12 mouse cellular contexts compared by ENCODE assay signal in the genomic region with DNA sequence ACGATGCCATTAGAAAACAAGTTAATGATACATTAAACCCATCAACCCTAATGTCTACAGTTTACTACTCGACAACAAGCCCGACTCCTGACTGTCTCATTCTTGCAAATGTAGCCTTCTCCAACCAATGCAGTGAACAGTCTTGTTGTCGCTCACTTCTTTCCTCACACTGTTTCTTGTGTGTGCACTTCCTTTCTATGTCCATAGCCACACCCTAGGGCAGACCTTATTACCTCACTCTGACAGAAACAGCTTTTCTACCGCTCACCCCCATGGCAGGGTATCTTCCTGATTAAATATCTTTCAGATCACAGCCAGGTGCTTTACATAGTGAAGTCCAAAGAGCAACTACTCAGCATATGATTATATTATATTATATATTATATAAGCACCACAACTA. TPM values are rescaled to one million over a fixed set of nuclear protein-coding genes. Genes with fewer than 3 reads are reported as not detected.
DNase-seq lines count a peak whose midpoint lies in the region; ATAC-seq and TF ChIP-seq lines count a peak whose summit lies in the region.
"Had no signal": no experiment of that assay in that cellular context is flagged by ENCODE, and none has a peak within 500 bp of the region (broad histone marks: within the 10 kb centered on the region; RNA-seq: fewer than 3 reads in every experiment).

No protein-coding gene starts in this region.

- no peak overlapping the region for H3K4me2 ChIP-seq in hindbrain, embryonic 14.5 days (replicated peaks)
- no peak overlapping the region for H3K4me2 ChIP-seq in neural tube, embryonic 13.5 days
- peak overlapping the region; percentile 26; the same call in 1 of the 2 replicates for H3K4me2 ChIP-seq in stomach, postnatal 0 days (replicated peaks; ENCODE audit: low read depth)

- no peak for DNase-seq in hindbrain, embryonic 14.5 days (ENCODE audit: low spot score)
- no peak for DNase-seq in hindbrain, embryonic 10.5 days (ENCODE audit: low spot score)
- no peak for DNase-seq in neural tube, embryonic 10.5 days (ENCODE audit: extremely low spot score, low spot score)
- peak; percentile 34 for DNase-seq in stomach, postnatal 0 days (ENCODE audit: low spot score)
- no peak for DNase-seq in c-Kit-positive CD71-positive TER-119-positive erythroid progenitor cells, embryonic 14.5 days (ENCODE audit: low spot score)
- no peak for DNase-seq in ovary, postnatal 36 days (ENCODE audit: low spot score)
- DNase-seq: cerebellum, adult 11 months; gastrocnemius, postnatal 10 days had no signal

- 73% methylated on average over 5 of the region's 5 CpGs for WGBS in hindbrain, embryonic 14.5 days
- WGBS in hindbrain, embryonic 10.5 days, result 91% methylated on average over 5 of the region's 5 CpGs
- 47% methylated on average over 5 of the region's 5 CpGs for WGBS in neural tube, embryonic 13.5 days
- 62% methylated on average over 5 of the region's 5 CpGs for WGBS in stomach, postnatal 0 days

- H3K4me3 ChIP-seq in hindbrain, embryonic 14.5 days (replicated peaks; ENCODE audit: low read length), result no peak overlapping the region
- no peak overlapping the region for H3K4me3 ChIP-seq in hindbrain, embryonic 10.5 days
- H3K4me3 ChIP-seq in neural tube, embryonic 13.5 days, result no peak overlapping the region
- H3K4me3 ChIP-seq in stomach, postnatal 0 days (ENCODE audit: low read depth, low read length), result no peak overlapping the region
- H3K4me3 ChIP-seq: midbrain, embryonic 10.5 days had no signal

- peaks cover 24% of the 10 kb centered on the region for H3K4me1 ChIP-seq in hindbrain, embryonic 14.5 days (replicated peaks; ENCODE audit: control insufficient read depth, insufficient read depth, low read length)
- peaks cover 11% of the 10 kb centered on the region for H3K4me1 ChIP-seq in hindbrain, embryonic 10.5 days (replicated peaks)
- H3K4me1 ChIP-seq in neural tube, embryonic 13.5 days (replicated peaks), result peaks cover 38% of the 10 kb centered on the region
- H3K4me1 ChIP-seq in stomach, postnatal 0 days (replicated peaks; ENCODE audit: control insufficient read depth, insufficient read depth), result 0 out of 2 replicates have a peak, but pooled peaks cover 4% of the 10 kb centered on the region

- H3K9me3 ChIP-seq in hindbrain, embryonic 14.5 days (ENCODE audit: control insufficient read depth, low read length), result no peaks in the 10 kb centered on the region
- H3K9me3 ChIP-seq in hindbrain, embryonic 10.5 days, result no peaks in the 10 kb centered on the region
- no peaks in the 10 kb centered on the region for H3K9me3 ChIP-seq in neural tube, embryonic 13.5 days
- no peaks in the 10 kb centered on the region for H3K9me3 ChIP-seq in stomach, postnatal 0 days (ENCODE audit: control insufficient read depth, low read length)
- H3K9me3 ChIP-seq: midbrain, embryonic 10.5 days had no signal

- no peak overlapping the region for H3K9ac ChIP-seq in hindbrain, embryonic 14.5 days
- H3K9ac ChIP-seq in neural tube, embryonic 13.5 days, result no peak overlapping the region
- no peak overlapping the region for H3K9ac ChIP-seq in stomach, postnatal 0 days (ENCODE audit: low read length)
- H3K9ac ChIP-seq: liver, embryonic 14.5 days had no signal

- TF ChIP-seq EP300 in stomach, postnatal 0 days (optimal IDR thresholded peaks at IDR 0.05), result no peak

- H3K27me3 ChIP-seq in hindbrain, embryonic 14.5 days (ENCODE audit: control insufficient read depth, insufficient read depth, low read length), result no peaks in the 10 kb centered on the region
- H3K27me3 ChIP-seq in hindbrain, embryonic 10.5 days (ENCODE audit: insufficient read depth, poor library complexity, severe bottlenecking), result no peaks in the 10 kb centered on the region
- H3K27me3 ChIP-seq in neural tube, embryonic 13.5 days, result no peaks in the 10 kb centered on the region
- H3K27me3 ChIP-seq in stomach, postnatal 0 days (ENCODE audit: control insufficient read depth, insufficient read depth, low read length), result no peaks in the 10 kb centered on the region

- H3K27ac ChIP-seq in hindbrain, embryonic 14.5 days, result no peak overlapping the region
- H3K27ac ChIP-seq in hindbrain, embryonic 10.5 days, result no peak overlapping the region
- no peak overlapping the region for H3K27ac ChIP-seq in neural tube, embryonic 13.5 days (replicated peaks)
- peak overlapping the region; percentile 63 for H3K27ac ChIP-seq in stomach, postnatal 0 days (replicated peaks)
- H3K27ac ChIP-seq: liver, embryonic 14.5 days had no signal

- peak; percentile 38 for ATAC-seq in hindbrain, embryonic 14.5 days (ENCODE audit: low FRiP score)
- 0 out of 2 replicates have a peak, but pooled peaks have one; percentile 24 for ATAC-seq in neural tube, embryonic 13.5 days (ENCODE audit: low read depth)
- ATAC-seq in monocyte, adult 5-6 weeks (replicated peaks; ENCODE audit: insufficient number of reproducible peaks, low FRiP score, low TSS enrichment, poor library complexity, severe bottlenecking), result peak; percentile 72
- peak; percentile 85 for ATAC-seq in stomach, postnatal 0 days (ENCODE audit: low FRiP score, low TSS enrichment)

- H3K36me3 ChIP-seq in hindbrain, embryonic 14.5 days (replicated peaks; ENCODE audit: control insufficient read depth, insufficient read depth), result no peaks in the 10 kb centered on the region
- 0 out of 2 replicates have a peak, but pooled peaks cover 3% of the 10 kb centered on the region for H3K36me3 ChIP-seq in hindbrain, embryonic 10.5 days
- no peaks in the 10 kb centered on the region for H3K36me3 ChIP-seq in neural tube, embryonic 13.5 days
- no peaks in the 10 kb centered on the region for H3K36me3 ChIP-seq in stomach, postnatal 0 days (ENCODE audit: control insufficient read depth, insufficient read depth, low read length)
- H3K36me3 ChIP-seq: midbrain, embryonic 10.5 days had no signal

- TF ChIP-seq CTCF in stomach, postnatal 0 days (IDR thresholded peaks at IDR 0.05; ENCODE audit: low read depth), result no peak

RNA-seq across cellular contexts. Expression of gene Nfkb1, which starts 15.9 kb away (rescaled TPM):
- polyA plus RNA-seq in hindbrain, embryonic 14.5 days (2014; fragmentation: Nextera tagmentation; extraction: Ambion mirVana), result 9.1 and 10.2 TPM in 2 replicates
- polyA plus RNA-seq in hindbrain, embryonic 10.5 days (2016; fragmentation: Nextera tagmentation; extraction: Ambion mirVana), result 9.4 and 11.1 TPM in 2 replicates
- polyA plus RNA-seq in neural tube, embryonic 13.5 days (2015; fragmentation: Nextera tagmentation; extraction: Ambion mirVana), result 7.8 and 8.4 TPM in 2 replicates
- total RNA-seq in monocyte, adult 5-6 weeks (2017), result 259 to 315 TPM (median 292 TPM) in 3 replicates
- polyA plus RNA-seq in stomach, postnatal 0 days (2015; fragmentation: Nextera tagmentation; extraction: Ambion mirVana), result 13.7 and 16.7 TPM in 2 replicates

Comparison
In these comparisons a context has a peak if more than half of its experiments do, and no peak if none do; other contexts are left out.
1. ATAC-seq: peak in every context shown above with its lines; median percentile 85 in stomach, postnatal 0 days; 72 in monocyte, adult 5-6 weeks; 38 in hindbrain, embryonic 14.5 days; 24 in neural tube, embryonic 13.5 days.